Mouse (Mus musculus) G1E (cell line): ENCODE results near the gene E2f4.

Source experiments
- CTCF ChIP-seq: IDR thresholded peaks from 2 replicates; pipeline ENCODE4 v1.5.1; 2012; ENCODE audit warnings: low read depth, low read length, inconsistent platforms, mixed read lengths
- GATA1 ChIP-seq: IDR thresholded peaks from 2 replicates; pipeline ENCODE4 v1.6.1; 2012; ENCODE audit warnings: borderline replicate concordance, low read length, inconsistent platforms, mixed read lengths
- GATA2 ChIP-seq: IDR thresholded peaks from 2 replicates; pipeline ENCODE4 v1.6.1; 2012; ENCODE audit warnings: low read depth, low read length, inconsistent platforms, borderline replicate concordance
- TAL1 ChIP-seq: conservative IDR thresholded peaks from 2 replicates; pipeline ENCODE4 v1.6.1; 2012; ENCODE audit warnings: low read depth, low read length, inconsistent platforms, mixed read lengths

DNA sequence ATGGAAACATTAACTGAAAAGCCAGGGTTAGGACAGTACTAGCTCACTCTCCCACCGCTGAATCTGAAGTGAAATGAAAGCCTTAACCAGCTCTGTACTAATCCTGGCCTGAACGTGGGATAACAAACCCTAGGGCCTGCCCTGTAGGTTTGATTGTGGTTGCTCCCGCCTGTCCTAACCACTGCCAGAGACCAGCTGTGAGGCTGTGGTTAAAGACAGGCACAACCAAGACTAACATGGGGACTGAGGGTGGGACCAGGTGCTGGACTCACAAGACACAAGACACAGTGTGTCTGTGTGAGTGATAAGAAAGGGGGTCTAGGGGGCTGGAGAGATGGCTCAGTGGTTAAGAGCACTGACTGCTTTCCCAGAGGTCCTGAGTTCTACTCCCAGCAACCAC is 16.9 kb upstream of the E2f4 start:
- TF ChIP-seq CTCF (no peak), GATA1 (no peak), GATA2 (no peak), TAL1 (no peak)
